Mouse (Mus musculus): ENCODE data around the gene Mx1.
A peak's percentile ranks its signal among the peaks of the same experiment; 100 is the strongest.

The Mx1 gene

DNA sequence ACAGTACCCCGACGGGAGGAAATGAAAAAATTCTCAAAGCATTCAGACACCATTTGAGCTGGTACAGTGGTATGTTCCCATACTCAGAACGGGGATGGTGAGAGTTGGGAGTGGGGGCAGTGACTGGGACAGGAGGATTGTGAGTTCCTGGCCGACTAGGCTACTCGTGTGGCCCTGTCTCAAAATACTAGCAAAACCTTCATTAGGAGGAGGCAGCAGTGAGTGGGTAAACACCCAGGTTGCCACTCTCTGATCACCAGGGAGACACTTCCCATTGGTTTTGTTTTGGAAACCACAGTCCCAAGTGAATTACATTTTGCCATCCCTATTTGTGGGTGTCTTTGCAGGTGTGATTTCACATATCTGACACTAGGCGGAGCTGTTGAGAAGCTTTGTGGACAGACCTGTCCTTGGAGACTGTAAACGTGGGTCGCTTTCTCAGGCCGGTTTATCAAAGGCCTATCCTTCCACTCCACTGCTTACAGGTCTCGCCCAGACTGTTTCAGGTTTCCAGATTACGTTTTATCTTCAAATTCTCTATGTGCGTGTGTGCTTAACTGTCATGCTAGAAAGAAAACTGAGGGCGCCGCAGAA, 18.9 kb downstream of the Mx1 start:
- DNase-seq = peak; percentile 13 to 22

DNA sequence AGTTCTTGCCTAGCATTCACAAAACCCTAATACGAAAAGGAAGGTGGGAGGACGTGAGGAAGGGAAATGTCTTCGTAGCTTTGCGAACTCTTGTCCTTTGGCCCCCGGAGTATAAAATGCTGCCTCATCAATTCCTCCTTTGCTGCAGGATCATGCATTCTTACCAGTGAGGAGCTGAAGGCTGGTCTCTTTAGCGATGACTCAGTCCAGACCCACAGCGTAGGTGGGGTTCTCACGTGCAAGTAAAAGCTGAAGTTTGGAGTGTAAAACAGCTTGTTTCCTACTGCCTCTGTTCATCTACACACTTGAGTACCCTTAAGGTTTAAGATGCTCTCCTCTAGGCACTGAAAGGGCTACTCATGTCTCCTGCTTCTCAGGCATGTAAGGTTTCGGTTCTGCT, 20.7 kb downstream of the Mx1 start:
- DNase-seq = no peak

DNA sequence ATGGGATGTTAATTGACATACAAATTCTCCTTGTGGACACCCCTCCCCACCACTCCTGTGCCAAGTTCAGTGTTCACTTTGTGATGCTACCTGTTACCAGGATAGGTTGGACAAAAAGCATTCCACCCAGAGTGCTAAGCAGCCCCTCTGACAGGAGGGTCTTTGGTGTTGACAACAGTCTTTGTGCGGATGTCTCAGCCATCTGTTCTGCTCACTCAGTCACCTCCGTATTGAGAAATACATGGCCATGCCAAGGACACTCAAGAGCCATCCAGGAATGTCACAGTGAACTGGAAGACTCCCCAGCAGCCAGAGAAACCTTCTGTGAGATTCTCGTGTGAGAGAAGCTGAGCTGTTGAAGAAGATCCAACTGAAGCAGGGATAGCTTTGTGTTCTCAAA, 24.5 kb downstream of the Mx1 start:
- DNase-seq = no peak

DNA sequence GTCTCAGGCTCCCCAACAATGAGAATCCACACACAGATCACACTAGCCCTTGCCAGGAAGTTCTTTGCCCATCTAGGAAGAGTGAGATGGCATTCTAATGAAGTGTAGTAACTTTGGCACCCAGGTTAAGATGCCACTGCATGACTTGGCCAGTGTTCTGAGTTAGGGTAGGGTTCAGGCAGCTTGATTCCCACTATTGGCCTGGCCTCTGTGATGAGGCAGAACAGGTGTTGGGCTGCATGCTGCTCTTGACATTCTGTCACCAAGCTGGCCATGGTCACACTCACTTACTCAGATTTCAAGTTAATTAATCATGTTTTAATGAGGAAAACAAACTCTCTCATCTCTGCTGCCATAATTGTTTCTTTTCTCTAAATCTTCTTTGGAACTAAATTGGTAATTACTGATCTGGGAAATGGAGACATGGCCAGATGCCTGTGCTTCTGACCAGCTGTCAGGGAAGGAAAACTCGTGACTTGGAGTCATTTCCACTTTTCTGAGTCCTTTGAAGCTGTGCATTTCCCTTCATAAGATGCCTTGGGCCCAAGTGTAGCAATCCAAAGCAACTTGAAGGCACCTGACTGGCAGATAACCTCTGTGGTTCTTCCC, 25.2 kb downstream of the Mx1 start:
- no peak for DNase-seq

DNA sequence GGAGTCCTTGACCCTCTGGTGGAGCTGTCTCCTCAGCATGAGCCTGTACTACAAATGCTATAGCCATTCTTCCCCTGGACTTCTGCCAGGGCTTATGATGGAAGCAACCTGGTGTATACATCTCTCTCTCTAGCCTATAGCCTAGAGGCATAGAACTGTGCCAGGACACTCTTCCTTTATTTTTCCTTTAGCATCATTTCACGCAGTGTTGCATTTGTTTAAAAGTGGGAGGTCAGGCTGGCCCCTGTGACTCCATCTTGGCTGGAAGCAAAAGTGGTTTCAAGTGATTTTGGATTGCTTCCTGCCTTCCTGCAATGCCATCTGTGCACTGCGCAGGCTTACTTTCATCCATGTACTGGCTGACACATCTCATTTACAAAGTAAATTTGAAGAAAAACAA, 28.5 kb downstream of the Mx1 start:
- DNase-seq = no peak

DNA sequence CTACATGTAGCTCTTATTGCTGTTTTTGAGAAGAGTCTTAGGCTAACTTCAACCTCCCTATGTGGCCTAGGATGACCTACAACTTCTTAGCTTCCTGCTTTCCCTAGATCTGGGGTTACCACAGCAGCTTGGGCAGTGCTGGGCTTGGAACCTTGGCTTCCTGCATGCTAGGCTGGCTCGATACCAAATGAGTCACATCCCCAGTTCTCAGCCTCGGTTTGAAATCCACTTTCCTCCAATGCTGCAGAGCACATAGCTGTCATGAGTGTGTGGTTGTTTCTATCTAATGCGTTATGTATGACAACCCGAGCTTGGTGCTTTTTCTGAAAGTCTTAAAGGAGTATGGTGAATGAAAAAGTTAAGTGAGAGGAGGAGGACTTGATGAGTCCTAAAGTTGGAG, 31.4 kb downstream of the Mx1 start:
- peak; percentile 2 to 21 for DNase-seq

DNA sequence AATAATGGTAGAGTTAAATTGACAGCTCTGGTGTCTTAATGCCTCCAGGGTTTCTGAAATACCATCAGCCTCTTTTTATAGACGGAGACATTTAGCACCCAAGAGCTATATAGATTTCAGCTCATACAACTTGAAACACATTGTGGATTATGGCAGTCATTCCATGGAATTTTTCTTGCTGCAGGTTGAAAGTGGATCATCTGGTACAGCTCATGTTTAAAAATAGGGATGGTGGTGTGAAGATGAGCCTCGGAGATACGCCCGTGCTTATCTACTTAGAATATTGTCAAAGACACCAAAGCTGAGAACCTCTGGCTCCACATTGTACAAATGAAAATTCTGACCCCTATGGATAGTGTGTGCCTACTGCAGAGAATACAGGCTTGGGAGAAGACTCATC, 32.6 kb downstream of the Mx1 start:
- no peak for DNase-seq

DNA sequence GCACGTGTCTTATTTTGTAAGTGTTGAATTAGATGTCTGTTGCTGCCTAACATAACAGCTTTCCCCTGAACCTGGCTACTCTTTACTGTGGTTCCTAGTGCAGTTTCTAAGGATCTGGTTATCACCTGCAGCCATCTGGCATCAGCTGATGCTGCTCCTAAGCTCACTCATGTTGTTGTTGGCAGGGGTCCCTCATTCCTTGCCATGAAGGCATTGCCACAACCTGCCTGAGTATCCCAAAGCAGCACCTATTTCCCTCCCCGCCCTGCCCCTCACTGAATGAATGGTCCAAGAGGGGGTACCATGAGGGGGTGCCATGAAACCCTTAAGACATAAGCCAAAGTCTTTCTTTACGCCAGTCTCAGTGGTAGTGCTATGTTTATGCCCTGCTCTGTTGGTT, 34.7 kb downstream of the Mx1 start:
- DNase-seq = no peak

DNA sequence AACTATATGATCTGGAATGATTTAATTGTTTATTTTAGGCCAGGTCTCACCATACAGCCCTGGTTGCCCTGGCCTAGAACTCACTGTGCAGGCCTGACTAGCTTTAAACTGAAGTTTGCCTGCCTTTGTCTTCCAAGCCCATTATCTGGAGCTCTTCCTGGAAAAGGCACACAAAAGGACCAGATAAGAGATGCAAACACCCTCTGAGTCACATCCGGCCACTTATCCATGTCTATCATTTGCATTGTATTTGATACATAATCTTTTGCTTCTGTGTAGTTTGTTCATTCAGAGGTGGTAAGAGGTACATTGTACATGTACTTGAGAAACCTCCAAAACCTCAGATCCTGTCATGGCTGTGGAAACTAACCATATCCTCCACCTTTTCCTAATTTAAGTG, 39.1 kb downstream of the Mx1 start:
- DNase-seq = no peak

DNA sequence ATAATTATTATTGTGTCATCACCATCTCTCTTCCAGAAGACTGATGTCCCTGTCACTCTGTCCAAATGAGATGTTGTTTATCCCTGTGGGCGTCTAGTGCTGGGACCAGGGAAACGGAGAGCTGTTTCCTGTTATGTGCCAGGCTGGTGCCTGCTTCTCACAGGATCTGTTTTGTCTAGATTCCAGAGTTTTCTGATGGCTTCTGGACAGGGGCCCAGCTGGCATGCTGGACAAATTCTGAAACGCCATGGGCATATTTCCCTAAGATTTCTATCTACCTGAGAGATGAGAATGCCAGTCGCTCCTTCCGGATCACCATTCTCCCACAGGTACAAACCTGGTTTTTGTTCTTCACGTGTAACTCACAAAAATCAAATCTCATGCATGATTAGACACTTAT, 41.0 kb downstream of the Mx1 start:
- no peak for DNase-seq

DNA sequence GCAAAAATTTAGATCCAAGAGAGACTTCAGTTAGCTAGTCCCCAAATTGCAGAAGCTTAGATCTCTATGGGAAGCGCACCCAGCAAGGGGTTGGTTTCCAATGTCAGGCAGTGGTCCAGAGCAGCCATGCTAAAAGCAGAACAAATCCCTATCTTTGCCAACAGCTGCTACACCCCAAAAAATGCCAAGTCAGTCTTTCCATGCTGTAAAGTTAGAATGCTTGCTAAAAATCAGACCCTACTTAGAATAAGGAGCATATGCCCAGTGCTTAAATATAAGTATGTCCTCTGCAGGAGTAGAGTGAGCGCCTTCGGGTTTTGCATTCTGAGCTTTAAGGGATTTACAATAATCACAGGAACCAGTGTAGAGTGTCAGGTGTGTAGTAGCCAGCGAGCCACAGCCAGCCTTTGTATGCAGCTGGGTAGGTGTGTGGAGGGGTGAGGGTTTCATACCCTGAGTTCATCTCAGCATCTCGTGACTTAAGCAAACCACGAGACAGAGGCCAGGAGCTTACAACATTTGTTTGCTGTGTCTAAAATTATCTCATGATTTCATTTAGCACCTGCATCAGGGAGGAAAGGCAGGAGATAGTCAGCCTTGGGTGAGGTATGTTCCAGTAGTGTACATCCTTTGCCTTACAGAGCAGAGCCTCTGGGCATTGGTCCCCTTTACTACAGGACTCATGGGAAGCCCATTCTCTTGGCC, 43.8 kb downstream of the Mx1 start:
- DNase-seq = no peak

DNA sequence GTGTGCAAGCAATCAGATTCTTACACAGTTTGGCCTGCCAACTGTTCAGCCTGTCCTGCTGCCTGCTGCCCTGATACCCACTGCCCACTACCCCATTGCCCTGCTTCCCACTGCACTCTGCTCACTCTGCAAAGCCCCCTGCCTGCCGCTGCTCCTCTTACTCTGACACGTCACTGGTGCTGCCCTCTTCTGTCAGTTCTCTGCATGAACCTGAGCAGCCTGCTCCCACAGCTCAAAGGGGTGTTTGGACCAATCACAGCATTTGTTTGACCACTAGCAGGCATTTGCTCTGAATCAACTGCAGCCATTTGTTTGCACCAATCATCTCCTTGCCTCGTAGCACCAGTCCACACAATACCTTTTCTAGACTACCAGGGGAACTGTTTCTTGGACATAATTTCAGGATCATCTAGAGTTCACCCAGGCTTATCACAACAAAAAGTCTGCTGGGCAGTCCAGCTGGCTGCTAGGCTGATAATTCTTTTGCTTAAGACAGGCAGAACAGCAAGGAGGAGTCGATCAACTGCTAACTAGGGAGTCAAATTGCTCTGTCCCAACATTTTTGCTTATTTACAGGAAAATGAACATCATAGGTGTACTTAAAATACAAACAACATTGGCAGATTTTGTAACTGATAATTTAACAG, 44.7 kb downstream of the Mx1 start:
- DNase-seq = peak; percentile 22 to 62

DNA sequence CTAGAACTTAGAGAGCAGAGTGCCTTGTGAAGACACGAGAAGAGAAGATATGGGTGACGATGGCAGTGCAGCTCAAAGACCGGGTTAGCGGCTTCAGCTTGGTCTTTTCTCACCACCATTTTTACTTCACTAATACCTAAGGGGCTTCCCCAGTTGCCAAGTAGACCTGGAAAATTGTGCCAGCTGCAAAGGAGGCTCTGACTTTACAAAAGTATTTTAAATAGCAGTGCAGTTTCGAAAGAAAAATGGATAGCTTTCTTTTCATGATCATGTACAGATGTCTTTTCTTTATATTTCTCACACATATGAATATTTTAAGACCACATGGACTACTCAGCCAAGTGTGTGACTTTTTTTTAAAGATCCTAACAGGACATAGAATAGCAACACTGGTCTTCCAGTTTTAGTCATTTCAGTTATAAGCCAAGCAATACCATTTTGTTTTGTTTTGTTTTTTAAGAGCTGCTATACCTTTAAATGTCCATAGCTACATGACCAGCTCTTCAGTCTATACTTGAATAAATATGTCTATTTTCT, 57.2 kb downstream of the Mx1 start:
- DNase-seq = no peak

DNA sequence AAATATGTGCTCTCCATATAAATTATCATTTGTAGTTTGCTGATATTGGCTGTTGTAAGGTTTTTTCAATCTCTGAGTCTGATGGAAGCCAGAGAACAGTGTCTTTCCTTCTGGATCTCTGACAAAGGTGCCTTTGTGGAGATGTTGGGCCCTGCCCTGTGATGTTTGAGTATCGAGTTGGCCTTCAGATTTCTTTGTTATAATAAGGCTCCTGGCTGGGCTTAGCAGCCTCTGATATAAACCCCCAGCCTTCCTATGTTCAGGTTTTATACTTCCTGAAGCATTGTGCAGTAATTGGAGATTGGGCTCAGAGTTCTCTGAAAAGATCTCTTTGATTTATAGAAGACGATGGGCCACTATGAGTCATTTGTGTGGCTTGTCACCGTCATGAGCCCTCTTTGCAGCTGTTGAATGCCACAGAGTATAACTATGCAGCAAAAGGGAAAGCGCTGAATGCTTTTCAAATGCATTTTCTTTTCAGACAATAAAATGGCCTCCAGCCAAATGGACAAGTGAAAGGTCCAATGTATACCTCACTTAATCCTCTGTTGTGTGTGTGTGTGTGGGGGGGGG, 60.4 kb downstream of the Mx1 start:
- no peak for DNase-seq

DNA sequence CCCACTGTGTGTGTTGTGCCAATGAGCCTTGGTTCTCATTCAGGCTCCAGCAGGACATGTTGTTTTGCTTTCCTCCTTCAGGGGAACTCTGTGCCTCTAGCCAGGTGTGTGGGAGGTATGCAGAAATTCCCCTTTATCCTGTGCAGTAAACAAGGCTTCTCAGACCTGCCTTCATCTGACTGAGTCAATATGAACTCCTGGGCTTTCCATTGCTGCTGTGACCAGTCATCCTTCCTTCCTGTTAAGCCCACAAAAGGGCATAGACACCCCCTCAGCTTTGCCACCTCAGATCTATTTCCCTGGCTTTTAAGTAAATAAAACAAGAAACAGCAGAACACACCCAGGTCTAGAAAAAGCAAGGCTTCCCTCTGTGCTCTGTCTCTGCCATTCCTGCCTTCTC, 61.0 kb downstream of the Mx1 start:
- DNase-seq = no peak

DNA sequence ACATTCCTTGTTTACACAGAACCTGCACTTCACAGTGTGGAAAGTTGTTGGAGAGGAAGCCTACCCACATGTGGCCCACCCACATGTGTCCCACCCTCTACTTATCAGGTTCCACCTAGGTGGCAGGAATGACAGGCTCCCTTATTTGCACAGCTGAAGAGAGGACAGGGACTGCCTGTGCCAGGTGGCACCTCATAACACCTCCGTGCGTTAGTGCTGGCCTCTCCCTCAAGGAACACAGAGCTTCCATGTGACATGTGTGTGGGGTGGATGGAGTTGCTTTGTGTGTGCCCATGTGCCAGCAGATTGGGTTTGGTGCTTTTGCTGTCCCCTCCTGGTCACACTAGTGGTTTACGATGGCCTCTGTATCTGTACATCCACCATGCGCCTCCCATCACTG, 62.7 kb downstream of the Mx1 start:
- DNase-seq = no peak

DNA sequence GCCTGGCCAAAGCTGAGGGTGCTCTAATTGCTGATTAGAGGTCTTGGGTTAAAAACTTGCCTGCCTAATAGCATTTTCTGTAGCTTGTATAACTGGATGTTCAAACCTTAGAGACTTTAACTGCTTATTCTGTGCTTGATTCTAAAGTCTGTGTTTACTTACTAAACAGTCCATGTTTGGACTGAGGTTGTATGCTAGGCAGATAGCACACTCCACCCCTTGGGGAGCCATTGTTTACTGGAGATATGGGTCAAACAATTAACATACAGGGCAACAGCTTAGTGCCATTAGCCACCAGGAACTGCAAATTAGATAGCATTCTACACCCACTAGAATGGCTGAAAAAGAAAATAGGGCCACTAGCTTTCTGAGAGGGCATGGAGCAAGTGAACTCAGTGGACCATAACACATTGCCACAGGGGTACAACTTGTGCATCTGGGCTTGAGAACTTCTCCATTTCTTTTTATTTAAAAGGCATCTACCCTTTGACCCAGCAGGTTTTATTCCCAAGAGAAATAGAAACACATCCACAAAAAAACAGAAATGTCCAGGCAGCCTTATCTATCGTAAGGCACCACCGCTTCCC, 64.7 kb downstream of the Mx1 start:
- peak; percentile 4 to 14 for DNase-seq
